Mouse (Mus musculus): ENCODE measurements around the gene Gm5678.

- TF ChIP-seq CTCF (IDR thresholded peaks at IDR 0.05; ENCODE audit: low read depth) (no peak), EP300 (IDR thresholded peaks at IDR 0.05; ENCODE audit: low read depth) (no peak)
These were observed 33.4 kb upstream of the Gm5678 start for GRCm38 (mm10) chr16:93594448-93594847.
